In the genomic region with DNA sequence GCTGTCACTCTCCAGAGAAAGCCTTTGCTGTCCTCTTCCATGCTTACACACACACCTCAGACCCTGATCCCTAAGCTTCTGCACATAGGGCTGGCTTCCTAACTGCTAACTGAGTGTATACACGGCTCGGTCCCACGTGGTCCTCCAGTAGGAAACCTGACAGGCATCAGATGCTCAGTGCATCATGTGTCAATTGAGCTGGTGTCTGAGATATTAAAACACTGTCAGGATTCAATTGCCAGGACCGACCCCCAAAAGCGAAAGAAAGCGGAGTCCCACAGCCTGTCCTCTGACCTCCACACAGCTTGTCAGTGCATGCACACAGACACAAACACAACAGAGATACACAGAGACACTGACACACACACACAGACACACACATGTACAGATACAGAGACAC, we compare ENCODE assay signal across 11 mouse cellular contexts. TPM values are rescaled to one million over a fixed set of nuclear protein-coding genes. Genes with fewer than 3 reads are reported as not detected.
DNase-seq lines count a peak whose midpoint lies in the region; ATAC-seq and TF ChIP-seq lines count a peak whose summit lies in the region.
"Had no signal": no experiment of that assay in that cellular context is flagged by ENCODE, and none has a peak within 500 bp of the region (broad histone marks: within the 10 kb centered on the region; RNA-seq: fewer than 3 reads in every experiment).

No protein-coding gene starts in this region.

- H3K4me2 ChIP-seq in hindbrain, embryonic 11.5 days (replicated peaks; ENCODE audit: low read depth, low read length): no peak overlapping the region
- H3K4me2 ChIP-seq in midbrain, embryonic 14.5 days (ENCODE audit: low read length): no peak overlapping the region; the same call in 1 of the 2 replicates
- peak overlapping the region; percentile 67 for H3K4me2 ChIP-seq in liver, embryonic 13.5 days
- no peak overlapping the region for H3K4me2 ChIP-seq in stomach, postnatal 0 days (replicated peaks; ENCODE audit: low read depth)

- H3K27me3 ChIP-seq in hindbrain, embryonic 10.5 days (ENCODE audit: insufficient read depth, poor library complexity, severe bottlenecking): no peaks in the 10 kb centered on the region
- no peaks in the 10 kb centered on the region for H3K27me3 ChIP-seq in hindbrain, embryonic 11.5 days (ENCODE audit: control insufficient read depth, insufficient read depth, low read length)
- no peaks in the 10 kb centered on the region for H3K27me3 ChIP-seq in midbrain, embryonic 14.5 days (ENCODE audit: control insufficient read depth, insufficient read depth, low read length)
- H3K27me3 ChIP-seq in midbrain, embryonic 10.5 days (ENCODE audit: low read depth, poor library complexity, severe bottlenecking): no peaks in the 10 kb centered on the region
- no peaks in the 10 kb centered on the region for H3K27me3 ChIP-seq in liver, embryonic 13.5 days
- H3K27me3 ChIP-seq in stomach, postnatal 0 days (ENCODE audit: control insufficient read depth, insufficient read depth, low read length): no peaks in the 10 kb centered on the region
- H3K27me3 ChIP-seq: CH12.LX; embryonic facial prominence, embryonic 12.5 days had no signal

- H3K9me3 ChIP-seq in hindbrain, embryonic 10.5 days: no peaks in the 10 kb centered on the region
- no peaks in the 10 kb centered on the region for H3K9me3 ChIP-seq in hindbrain, embryonic 11.5 days (ENCODE audit: control insufficient read depth, low read length)
- H3K9me3 ChIP-seq in midbrain, embryonic 14.5 days (ENCODE audit: control insufficient read depth, low read length): no peaks in the 10 kb centered on the region
- H3K9me3 ChIP-seq in midbrain, embryonic 10.5 days (replicated peaks): no peaks in the 10 kb centered on the region
- H3K9me3 ChIP-seq in liver, embryonic 13.5 days (replicated peaks): no peaks in the 10 kb centered on the region
- no peaks in the 10 kb centered on the region for H3K9me3 ChIP-seq in stomach, postnatal 0 days (ENCODE audit: control insufficient read depth, low read length)
- H3K9me3 ChIP-seq: embryonic facial prominence, embryonic 12.5 days had no signal

- TF ChIP-seq CTCF in stomach, postnatal 0 days (IDR thresholded peaks at IDR 0.05; ENCODE audit: low read depth): no peak

- TF ChIP-seq EP300 in stomach, postnatal 0 days (optimal IDR thresholded peaks at IDR 0.05): no peak

- peaks cover 40% of the 10 kb centered on the region for H3K4me1 ChIP-seq in hindbrain, embryonic 10.5 days (replicated peaks)
- peaks cover 2% of the 10 kb centered on the region for H3K4me1 ChIP-seq in hindbrain, embryonic 11.5 days (replicated peaks; ENCODE audit: control insufficient read depth, insufficient read depth, low read length)
- H3K4me1 ChIP-seq in midbrain, embryonic 14.5 days (ENCODE audit: control insufficient read depth, insufficient read depth, low read length): peaks cover 8% of the 10 kb centered on the region; the same call in 1 of the 2 replicates
- H3K4me1 ChIP-seq in midbrain, embryonic 10.5 days: peaks cover 21% of the 10 kb centered on the region
- H3K4me1 ChIP-seq in liver, embryonic 13.5 days (replicated peaks): peaks cover 65% of the 10 kb centered on the region
- H3K4me1 ChIP-seq in stomach, postnatal 0 days (replicated peaks; ENCODE audit: control insufficient read depth, insufficient read depth): peaks cover 4% of the 10 kb centered on the region; the same call in 1 of the 2 replicates

- no peak for DNase-seq in hindbrain, embryonic 10.5 days (ENCODE audit: low spot score)
- DNase-seq in hindbrain, embryonic 11.5 days (ENCODE audit: low spot score): no peak
- DNase-seq in midbrain, embryonic 14.5 days: no peak
- no peak for DNase-seq in midbrain, embryonic 10.5 days (ENCODE audit: low spot score)
- no peak for DNase-seq in liver, embryonic 13.5 days
- no peak for DNase-seq in stomach, postnatal 0 days (ENCODE audit: low spot score)
- no peak for DNase-seq in left cerebral cortex, adult 18-20 months (ENCODE audit: low spot score in 2 of 2)
- no peak for DNase-seq in kidney, postnatal 4 days
- DNase-seq: cerebellum, adult 8-10 months had no signal

- no peak for ATAC-seq in hindbrain, embryonic 11.5 days (ENCODE audit: low FRiP score)
- 0 out of 2 replicates have a peak, but pooled peaks have one; percentile 2 for ATAC-seq in midbrain, embryonic 14.5 days (ENCODE audit: low FRiP score, low TSS enrichment)
- ATAC-seq in liver, embryonic 13.5 days (ENCODE audit: low read depth): no peak
- no peak for ATAC-seq in stomach, postnatal 0 days (ENCODE audit: low FRiP score, low TSS enrichment)

- WGBS in hindbrain, embryonic 10.5 days: 88% methylated on average over 6 of the region's 6 CpGs
- WGBS in hindbrain, embryonic 11.5 days: 90% methylated on average over 6 of the region's 6 CpGs
- WGBS in midbrain, embryonic 14.5 days: 90% methylated on average over 6 of the region's 6 CpGs
- 93% methylated on average over 6 of the region's 6 CpGs for WGBS in midbrain, embryonic 10.5 days
- 88% methylated on average over 6 of the region's 6 CpGs for WGBS in liver, embryonic 13.5 days (ENCODE audit: insufficient replicate concordance)
- WGBS in stomach, postnatal 0 days: 88% methylated on average over 6 of the region's 6 CpGs

- no peak overlapping the region for H3K9ac ChIP-seq in hindbrain, embryonic 11.5 days (ENCODE audit: low read depth, low read length)
- no peak overlapping the region for H3K9ac ChIP-seq in midbrain, embryonic 14.5 days (replicated peaks; ENCODE audit: low read length)
- peak overlapping the region; percentile 75 for H3K9ac ChIP-seq in liver, embryonic 13.5 days
- H3K9ac ChIP-seq in stomach, postnatal 0 days (ENCODE audit: low read length): no peak overlapping the region
- H3K9ac ChIP-seq: embryonic facial prominence, embryonic 12.5 days had no signal

- peaks cover 83% of the 10 kb centered on the region for H3K36me3 ChIP-seq in hindbrain, embryonic 10.5 days
- no peaks in the 10 kb centered on the region for H3K36me3 ChIP-seq in hindbrain, embryonic 11.5 days (ENCODE audit: control insufficient read depth, insufficient read depth, low read length)
- H3K36me3 ChIP-seq in midbrain, embryonic 14.5 days (ENCODE audit: control insufficient read depth, insufficient read depth, low read length): peaks cover 39% of the 10 kb centered on the region
- peaks cover 84% of the 10 kb centered on the region for H3K36me3 ChIP-seq in midbrain, embryonic 10.5 days
- H3K36me3 ChIP-seq in liver, embryonic 13.5 days: peaks cover 68% of the 10 kb centered on the region
- H3K36me3 ChIP-seq in stomach, postnatal 0 days (ENCODE audit: control insufficient read depth, insufficient read depth, low read length): peaks cover 22% of the 10 kb centered on the region

- no peak overlapping the region for H3K4me3 ChIP-seq in hindbrain, embryonic 10.5 days
- H3K4me3 ChIP-seq in hindbrain, embryonic 11.5 days (ENCODE audit: low read depth, low read length): no peak overlapping the region
- H3K4me3 ChIP-seq in midbrain, embryonic 14.5 days (replicated peaks; ENCODE audit: low read depth, low read length): no peak overlapping the region
- no peak overlapping the region for H3K4me3 ChIP-seq in midbrain, embryonic 10.5 days
- H3K4me3 ChIP-seq in liver, embryonic 13.5 days (replicated peaks): peak overlapping the region; percentile 40
- H3K4me3 ChIP-seq in stomach, postnatal 0 days (ENCODE audit: low read depth, low read length): no peak overlapping the region
- H3K4me3 ChIP-seq: embryonic facial prominence, embryonic 12.5 days had no signal

- peak overlapping the region; percentile 50 for H3K27ac ChIP-seq in hindbrain, embryonic 10.5 days
- no peak overlapping the region for H3K27ac ChIP-seq in hindbrain, embryonic 11.5 days (ENCODE audit: low read depth, low read length)
- H3K27ac ChIP-seq in midbrain, embryonic 14.5 days (replicated peaks; ENCODE audit: low read depth, low read length): peak overlapping the region; percentile 39; the same call in 1 of the 2 replicates
- no peak overlapping the region for H3K27ac ChIP-seq in midbrain, embryonic 10.5 days (replicated peaks)
- H3K27ac ChIP-seq in liver, embryonic 13.5 days: peak overlapping the region; percentile 100
- H3K27ac ChIP-seq in stomach, postnatal 0 days (replicated peaks): peak overlapping the region; percentile 78; the same call in 1 of the 2 replicates

RNA-seq across cellular contexts. Expression of a gene that starts 39.6 kb away (rescaled TPM):
- 2.1 and 2.8 TPM in 2 replicates for polyA plus RNA-seq in hindbrain, embryonic 10.5 days (2016; fragmentation: Nextera tagmentation; extraction: Ambion mirVana)
- 2.9 and 3.2 TPM in 2 replicates for polyA plus RNA-seq in hindbrain, embryonic 11.5 days (2014; fragmentation: Nextera tagmentation; extraction: Ambion mirVana)
- 4.9 and 7.1 TPM in 2 replicates for polyA plus RNA-seq in midbrain, embryonic 14.5 days (2014; fragmentation: Nextera tagmentation; extraction: Ambion mirVana)
- polyA plus RNA-seq in midbrain, embryonic 10.5 days (2016; fragmentation: Nextera tagmentation; extraction: Ambion mirVana): 2.3 and 2.4 TPM in 2 replicates
- 1.1 and 1.3 TPM in 2 replicates for polyA plus RNA-seq in liver, embryonic 13.5 days (2015; fragmentation: Nextera tagmentation; extraction: Ambion mirVana)
- polyA plus RNA-seq in stomach, postnatal 0 days (2015; fragmentation: Nextera tagmentation; extraction: Ambion mirVana): 1.5 and 2.4 TPM in 2 replicates
- 10 to 100 TPM; 17.9 to 18.4 TPM for total RNA-seq in left cerebral cortex, adult 18-20 months (2021)

RNA-seq across cellular contexts. Expression of a gene that starts 59.3 kb away (rescaled TPM):
- 10.6 and 14.0 TPM in 2 replicates for polyA plus RNA-seq in hindbrain, embryonic 10.5 days (2016; fragmentation: Nextera tagmentation; extraction: Ambion mirVana)
- 27.0 and 31.9 TPM in 2 replicates for polyA plus RNA-seq in hindbrain, embryonic 11.5 days (2014; fragmentation: Nextera tagmentation; extraction: Ambion mirVana)
- 106 and 128 TPM in 2 replicates for polyA plus RNA-seq in midbrain, embryonic 14.5 days (2014; fragmentation: Nextera tagmentation; extraction: Ambion mirVana)
- 9.3 and 11.2 TPM in 2 replicates for polyA plus RNA-seq in midbrain, embryonic 10.5 days (2016; fragmentation: Nextera tagmentation; extraction: Ambion mirVana)
- 5.8 and 6.7 TPM in 2 replicates for polyA plus RNA-seq in liver, embryonic 13.5 days (2015; fragmentation: Nextera tagmentation; extraction: Ambion mirVana)
- polyA plus RNA-seq in stomach, postnatal 0 days (2015; fragmentation: Nextera tagmentation; extraction: Ambion mirVana): 19.9 and 22.9 TPM in 2 replicates
- total RNA-seq in left cerebral cortex, adult 18-20 months (2021): 100 to 1,000 TPM; 299 to 317 TPM

Comparison
In these comparisons a context has a peak if more than half of its experiments do, and no peak if none do; other contexts are left out.
1. H3K27ac ChIP-seq: peak in hindbrain, embryonic 10.5 days (single experiment), midbrain, embryonic 14.5 days (single experiment), liver, embryonic 13.5 days (single experiment) and stomach, postnatal 0 days (single experiment); none in hindbrain, embryonic 11.5 days (single experiment) and midbrain, embryonic 10.5 days (single experiment).